Mouse (Mus musculus): ENCODE results near the gene Ptpn1.

The Ptpn1 gene

DNA sequence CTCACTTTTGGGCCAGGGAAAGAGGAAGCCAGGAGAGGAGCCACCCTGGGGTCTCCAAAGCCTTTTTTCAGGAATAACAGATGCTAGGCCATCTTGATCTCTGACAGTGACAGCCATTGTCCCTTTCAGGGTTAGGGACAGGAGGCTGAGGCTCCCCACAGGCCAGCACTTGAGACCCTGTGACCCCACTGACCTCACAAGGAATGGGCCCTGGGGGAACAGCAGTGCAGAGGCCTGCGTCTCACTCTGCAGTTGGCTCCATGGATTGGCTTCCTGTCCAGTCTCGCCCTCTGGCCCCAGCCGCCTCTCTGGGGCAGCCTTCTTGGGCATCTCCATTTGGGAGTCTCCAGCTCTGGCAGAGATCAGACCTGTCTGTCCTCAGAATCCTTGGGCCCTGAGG is 76.3 kb downstream of the Ptpn1 start:
- DNase-seq (ENCODE audit: low spot score in 2 of 2), result no peak

- peak; percentile 56 to 66 for DNase-seq (ENCODE audit: low spot score in 2 of 2)
Measured at GRCm38 (mm10) chr2:168009936-168010668, 78.2 kb downstream of the Ptpn1 start, which contains the start of gene Ripor3. TSS of gene Ripor3 (minus strand) at chr2:168010618.

GRCm38 (mm10) chr2:168010893-168011292 is 79.0 kb downstream of the Ptpn1 start:
- no peak for DNase-seq (ENCODE audit: low spot score in 2 of 2)

DNA sequence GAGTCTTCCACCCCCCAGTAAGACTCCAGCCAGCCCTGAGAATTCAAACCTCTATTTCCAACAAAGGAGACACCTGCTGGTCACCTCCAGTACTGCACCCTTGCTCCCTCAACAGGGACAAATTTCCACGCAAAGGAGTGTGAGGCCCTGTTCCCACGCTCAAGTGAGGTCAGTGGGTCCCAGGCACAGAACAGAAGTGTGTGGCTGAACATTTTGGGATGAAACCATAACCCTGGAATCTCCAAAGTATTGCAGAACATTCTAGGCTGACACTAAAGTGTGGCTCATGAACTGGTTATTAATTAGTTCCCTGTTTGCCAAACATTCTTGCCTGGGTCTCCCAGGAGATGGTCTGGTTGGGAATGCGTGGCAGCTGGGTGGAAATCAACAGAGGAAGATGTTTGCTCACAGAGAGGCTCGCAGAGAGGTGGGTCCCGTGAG is 85.1 kb downstream of the Ptpn1 start:
- peak; percentile 20 to 46 for DNase-seq (ENCODE audit: low spot score in 2 of 2)

DNA sequence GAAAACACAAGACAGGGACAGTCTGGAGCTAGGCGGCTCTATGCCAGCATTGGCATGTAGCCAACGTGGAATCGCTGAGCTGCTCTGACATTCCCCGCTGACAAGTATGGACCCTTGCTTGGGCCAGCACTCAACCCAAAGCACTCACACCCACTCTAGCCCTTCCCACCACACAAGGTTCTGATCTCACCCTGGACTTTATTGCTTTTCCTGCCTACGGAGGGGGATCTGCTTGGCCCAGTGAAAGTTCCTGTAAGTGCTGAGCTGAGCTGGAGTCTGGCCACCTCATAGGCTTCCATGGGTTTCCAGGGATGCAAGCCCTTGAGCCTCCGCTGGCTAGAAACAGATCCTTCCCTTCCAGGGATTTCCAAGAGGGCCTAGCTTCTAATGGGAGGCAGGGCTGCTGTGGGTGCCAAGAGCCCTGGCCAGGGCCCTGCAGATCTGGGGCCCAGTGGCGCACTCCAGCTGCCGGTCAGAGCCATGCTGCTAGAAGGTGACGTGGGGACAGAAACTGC is 87.4 kb downstream of the Ptpn1 start:
- DNase-seq (ENCODE audit: low spot score in 2 of 2), result no peak

- no peak for DNase-seq (ENCODE audit: low spot score in 2 of 2)
Measured at GRCm38 (mm10) chr2:168023763-168024402, 92.0 kb downstream of the Ptpn1 start.

DNA sequence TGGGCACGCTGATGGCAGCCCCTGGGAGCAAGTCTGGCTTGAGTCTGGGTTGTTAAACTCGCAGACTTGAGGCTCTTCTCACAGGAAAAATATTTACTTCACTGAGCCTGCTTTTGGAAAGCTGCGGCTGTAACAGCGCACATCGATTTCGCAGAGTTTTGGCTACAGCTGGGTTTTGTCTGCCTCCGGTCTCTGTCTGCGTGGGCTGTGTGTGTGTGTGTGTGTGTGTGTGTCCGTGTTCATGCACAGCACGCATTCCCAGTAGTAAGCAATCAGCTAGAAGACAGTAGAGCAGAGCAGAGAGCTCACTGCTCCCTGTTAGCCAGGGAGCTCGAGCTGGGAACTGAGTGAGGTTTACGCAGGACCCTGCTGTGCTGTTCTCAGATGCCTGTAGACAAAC is 93.3 kb downstream of the Ptpn1 start:
- no peak for DNase-seq (ENCODE audit: low spot score in 2 of 2)

GRCm38 (mm10) chr2:168025882-168026281 is 94.0 kb downstream of the Ptpn1 start:
- no peak for DNase-seq (ENCODE audit: low spot score in 2 of 2)

GRCm38 (mm10) chr2:168026467-168026866 is 94.6 kb downstream of the Ptpn1 start:
- DNase-seq (ENCODE audit: low spot score in 2 of 2), result no peak

DNA sequence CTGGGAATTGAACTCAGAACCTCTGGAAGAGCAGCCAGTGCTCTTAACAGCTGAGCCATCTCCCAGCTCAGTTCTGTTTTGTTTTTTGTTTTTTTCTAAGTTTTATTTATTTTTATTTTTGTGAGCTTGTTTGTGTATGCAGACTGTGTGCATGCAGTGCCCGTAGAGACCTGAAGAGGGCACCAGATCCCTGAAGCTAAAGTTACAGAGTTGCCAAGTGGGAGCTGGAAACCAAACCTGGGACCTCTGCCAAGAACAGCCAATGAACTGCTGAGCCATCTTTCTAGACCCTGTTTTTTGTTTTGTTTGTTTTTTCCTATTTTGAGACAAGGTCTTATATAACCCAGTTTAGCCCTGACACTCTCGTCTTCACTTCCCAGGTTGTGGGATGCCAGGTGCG is 96.5 kb downstream of the Ptpn1 start:
- no peak for DNase-seq (ENCODE audit: low spot score in 2 of 2)

Measured in spleen, postnatal 36 days (tissue).